Mouse (Mus musculus): ENCODE results near the gene Slc32a1.

The Slc32a1 gene

GRCm38 (mm10) chr2:158659346-158659745 is 48.8 kb downstream of the Slc32a1 start:
- DNase-seq (ENCODE audit: low spot score in 2 of 2): no peak

- no peak for DNase-seq (ENCODE audit: low spot score in 2 of 2)
Observed at GRCm38 (mm10) chr2:158665098-158665497, 54.5 kb downstream of the Slc32a1 start, which contains the start of gene Ppp1r16b. TSS of gene Ppp1r16b (plus strand) at chr2:158665398.

Measured in spleen, postnatal 14 days (tissue).